ENCODE assay signal across 10 mouse cellular contexts in genomic region chr11:76672561-76673384, GRCm38 (mm10). TPM values are rescaled to one million over a fixed set of nuclear protein-coding genes. Genes with fewer than 3 reads are reported as not detected.
DNase-seq lines count a peak whose midpoint lies in the region; ATAC-seq and TF ChIP-seq lines count a peak whose summit lies in the region.
"Had no signal": no experiment of that assay in that cellular context is flagged by ENCODE, and none has a peak within 500 bp of the region (broad histone marks: within the 10 kb centered on the region; RNA-seq: fewer than 3 reads in every experiment).

No protein-coding gene starts in this region.

- peaks cover 7% of the 10 kb centered on the region for H3K4me1 ChIP-seq in heart, embryonic 11.5 days (ENCODE audit: control insufficient read depth, insufficient read depth, low read length)
- H3K4me1 ChIP-seq in forebrain, embryonic 14.5 days (ENCODE audit: control insufficient read depth, insufficient read depth, low read length) = no peaks in the 10 kb centered on the region
- H3K4me1 ChIP-seq in olfactory bulb, adult 2 months (ENCODE audit: control insufficient read depth, insufficient read depth, low read length) = peaks cover 14% of the 10 kb centered on the region

- H3K9me3 ChIP-seq in heart, embryonic 11.5 days (replicated peaks; ENCODE audit: control insufficient read depth, low read length) = no peaks in the 10 kb centered on the region
- no peaks in the 10 kb centered on the region for H3K9me3 ChIP-seq in forebrain, embryonic 14.5 days (replicated peaks; ENCODE audit: control insufficient read depth, low read length)

- peaks cover 61% of the 10 kb centered on the region for H3K27me3 ChIP-seq in heart, embryonic 11.5 days (ENCODE audit: control insufficient read depth, insufficient read depth, low read length)
- H3K27me3 ChIP-seq in forebrain, embryonic 14.5 days (replicated peaks; ENCODE audit: control insufficient read depth, insufficient read depth, low read length) = peaks cover 48% of the 10 kb centered on the region

- H3K9ac ChIP-seq in heart, embryonic 11.5 days (ENCODE audit: low read depth, low read length) = 0 out of 2 replicates have a peak overlapping the region, but pooled peaks have one; percentile 35
- peak overlapping the region; percentile 53 for H3K9ac ChIP-seq in forebrain, embryonic 14.5 days (ENCODE audit: low read length)

- WGBS in heart, embryonic 11.5 days (ENCODE audit: insufficient replicate concordance) = 3% methylated on average over 64 of the region's 64 CpGs
- 3% methylated on average over 63 of the region's 64 CpGs for WGBS in forebrain, embryonic 14.5 days
- 5% methylated on average over 64 of the region's 64 CpGs for WGBS in olfactory bulb, adult 2 months

- TF ChIP-seq POLR2A in olfactory bulb, adult 2 months (IDR thresholded peaks at IDR 0.05; ENCODE audit: insufficient read depth, low read depth, low read length) = no peak

- TF ChIP-seq CTCF in olfactory bulb, adult 2 months (IDR thresholded peaks at IDR 0.05; ENCODE audit: insufficient read depth, low read depth, low read length) = no peak

- H3K4me2 ChIP-seq in heart, embryonic 11.5 days = peak overlapping the region; percentile 73
- H3K4me2 ChIP-seq in forebrain, embryonic 14.5 days (ENCODE audit: low read length) = peak overlapping the region; percentile 56

- ATAC-seq in heart, embryonic 11.5 days (replicated peaks; ENCODE audit: insufficient number of reproducible peaks, low FRiP score, low TSS enrichment) = no peak
- no peak for ATAC-seq in forebrain, embryonic 14.5 days

- H3K36me3 ChIP-seq in heart, embryonic 11.5 days (ENCODE audit: control insufficient read depth, insufficient read depth, low read length) = no peaks in the 10 kb centered on the region
- H3K36me3 ChIP-seq in forebrain, embryonic 14.5 days (ENCODE audit: control insufficient read depth, insufficient read depth, low read length) = no peaks in the 10 kb centered on the region

- H3K4me3 ChIP-seq in heart, embryonic 11.5 days (ENCODE audit: low read depth, low read length) = peak overlapping the region; percentile 37
- peak overlapping the region; percentile 29 for H3K4me3 ChIP-seq in forebrain, embryonic 14.5 days (ENCODE audit: low read depth, low read length)
- peak overlapping the region; percentile 39 for H3K4me3 ChIP-seq in olfactory bulb, adult 2 months (ENCODE audit: insufficient read depth, low read depth, low read length)
- H3K4me3 ChIP-seq: erythroblast, embryonic 14.5 days had no signal

- no peak for DNase-seq in heart, adult 11 months
- DNase-seq in R1 (ENCODE audit: low read depth, low spot score) = peak; percentile 61
- DNase-seq in forebrain, embryonic 14.5 days (ENCODE audit: low spot score) = peak; percentile 33
- peak; percentile 40 to 57 for DNase-seq in left cerebral cortex, adult 8-10 months (ENCODE audit: low spot score in 2 of 2)
- DNase-seq in adrenal gland, adult 2 months = no peak
- DNase-seq in adrenal gland, postnatal 36 days = no peak

- no peak overlapping the region for H3K27ac ChIP-seq in heart, embryonic 11.5 days (ENCODE audit: low read depth, low read length)
- no peak overlapping the region for H3K27ac ChIP-seq in forebrain, embryonic 14.5 days (ENCODE audit: low read depth, low read length)
- no peak overlapping the region for H3K27ac ChIP-seq in olfactory bulb, adult 2 months (ENCODE audit: insufficient read depth, low read depth, low read length)

RNA-seq across cellular contexts. Expression of gene Bhlha9, which starts 0.5 kb away (rescaled TPM):
- polyA plus RNA-seq in heart, embryonic 11.5 days (2014; fragmentation: Nextera tagmentation; extraction: Ambion mirVana) = 0.17 TPM in 1 of 2 replicates, not detected in the other
- 0.47 and 0.48 TPM in 2 replicates for polyA plus RNA-seq in forebrain, embryonic 14.5 days (2014; fragmentation: Nextera tagmentation; extraction: Ambion mirVana)
- 1 to 10 TPM; 2.0 to 3.9 (median 2.2) TPM for total RNA-seq in left cerebral cortex, adult 8-10 months (2022)
- not detected in 2 replicates for polyA plus RNA-seq in olfactory bulb, adult 2 months (2012; ENCODE audit: insufficient read depth, insufficient read length, low replicate concordance, missing spikeins)
- not detected for total RNA-seq in adrenal gland, adult 2 months (2021)
- polyA plus RNA-seq in adrenal gland, adult 2 months (2012; rRNA removed) = 0.21 TPM in 1 of 2 replicates, not detected in the other
- total RNA-seq in adrenal gland, postnatal 36 days (2021) = not detected
- polyA plus RNA-seq: erythroblast, embryonic 14.5 days; spleen, adult 2 months had no signal

RNA-seq across cellular contexts. Expression of gene Trarg1, which starts 6.8 kb away (rescaled TPM):
- polyA plus RNA-seq in heart, embryonic 11.5 days (2014; fragmentation: Nextera tagmentation; extraction: Ambion mirVana) = 0.07 TPM in 1 of 2 replicates, not detected in the other
- polyA plus RNA-seq in forebrain, embryonic 14.5 days (2014; fragmentation: Nextera tagmentation; extraction: Ambion mirVana) = 0.23 and 0.31 TPM in 2 replicates
- under 1 TPM; 0.48 to 0.80 (median 0.56) TPM for total RNA-seq in left cerebral cortex, adult 8-10 months (2022)
- polyA plus RNA-seq in olfactory bulb, adult 2 months (2012; ENCODE audit: insufficient read depth, insufficient read length, low replicate concordance, missing spikeins) = not detected in 2 replicates
- 10 to 100 TPM; 30.0 to 67.3 TPM for total RNA-seq in adrenal gland, adult 2 months (2021)
- polyA plus RNA-seq in adrenal gland, adult 2 months (2012; rRNA removed) = 15.9 and 18.5 TPM in 2 replicates
- 10 to 100 TPM; 46.5 to 59.3 TPM for total RNA-seq in adrenal gland, postnatal 36 days (2021)
- polyA plus RNA-seq: erythroblast, embryonic 14.5 days had no signal

RNA-seq across cellular contexts. Expression of gene Abr, which starts 50.7 kb away (rescaled TPM):
- 22.9 and 26.2 TPM in 2 replicates for polyA plus RNA-seq in heart, embryonic 11.5 days (2014; fragmentation: Nextera tagmentation; extraction: Ambion mirVana)
- 88.8 and 105 TPM in 2 replicates for polyA plus RNA-seq in forebrain, embryonic 14.5 days (2014; fragmentation: Nextera tagmentation; extraction: Ambion mirVana)
- 100 to 1,000 TPM; 382 to 408 (median 393) TPM for total RNA-seq in left cerebral cortex, adult 8-10 months (2022)
- 133 and 244 TPM in 2 replicates for polyA plus RNA-seq in olfactory bulb, adult 2 months (2012; ENCODE audit: insufficient read depth, insufficient read length, low replicate concordance, missing spikeins)
- total RNA-seq in adrenal gland, adult 2 months (2021) = 10 to 100 TPM; 46.2 to 76.2 TPM
- 47.7 and 49.6 TPM in 2 replicates for polyA plus RNA-seq in adrenal gland, adult 2 months (2012; rRNA removed)
- total RNA-seq in adrenal gland, postnatal 36 days (2021) = 10 to 100 TPM; 54.6 to 63.5 TPM

Comparison
In these comparisons a context has a peak if more than half of its experiments do, and no peak if none do; other contexts are left out.
1. DNase-seq: peak in R1 (single experiment), forebrain, embryonic 14.5 days (single experiment) and left cerebral cortex, adult 8-10 months (2 of 2); none in heart, adult 11 months (single experiment), adrenal gland, adult 2 months (single experiment) and adrenal gland, postnatal 36 days (0 of 2).
2. RNA of gene Trarg1, which starts 6.8 kb away (polyA plus RNA-seq): 15.9 to 18.5 TPM in adrenal gland, adult 2 months; 0.23 to 0.31 TPM in forebrain, embryonic 14.5 days, 0.07 TPM in heart, embryonic 11.5 days and not detected in olfactory bulb, adult 2 months; every median in the first group is over 10 times any median in the second.
3. Peak in every context shown above with its lines, with median percentiles within 50 percentile points of each other: H3K4me3 ChIP-seq.